Mouse (Mus musculus) stomach, postnatal 0 days (tissue): ENCODE measurements around the gene Thsd4.

Source experiments
- CTCF ChIP-seq: IDR thresholded peaks from 2 replicates; pipeline ENCODE4 v1.5.1; 2016; ENCODE audit warnings: antibody characterized with exemption, low read depth, mild to moderate bottlenecking, moderate library complexity
- EP300 ChIP-seq: optimal IDR thresholded peaks from 2 replicates; pipeline ENCODE3; 2016; ENCODE audit warnings: antibody characterized with exemption

DNA sequence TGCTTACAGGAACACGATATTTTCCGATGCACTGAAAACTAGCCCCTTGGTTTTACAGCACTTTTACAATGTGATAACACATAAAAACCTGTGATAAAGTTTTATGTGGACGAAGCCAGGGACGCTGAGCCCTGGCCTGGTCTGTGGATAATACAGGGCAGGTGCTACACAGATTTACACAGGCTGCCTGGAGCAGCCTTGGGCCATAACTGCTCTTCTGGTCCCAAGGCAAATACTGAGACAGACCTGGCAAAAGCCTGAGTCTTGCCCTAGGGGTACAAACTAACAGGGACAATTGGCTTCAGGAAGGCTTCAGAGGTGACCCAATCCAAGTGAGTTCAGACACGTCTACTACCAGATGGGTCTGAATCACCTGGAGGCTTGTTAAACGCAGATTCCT, 170.7 kb downstream of the Thsd4 start:
- TF ChIP-seq CTCF (no peak), EP300 (no peak)
